Mouse (Mus musculus) heart, postnatal 4 days (tissue): Measurements from ENCODE around the gene Rab11fip4. TPM values are rescaled to one million over a fixed set of nuclear protein-coding genes. Genes with fewer than 3 reads are reported as not detected.
"Not testable (repeated sequence)": the region's sequence is repeated elsewhere in the genome, so short reads cannot be mapped to it uniquely, and the experiment has no call there.

Experiments used
- DNase-seq: peaks from one replicate; pipeline ENCODE4 v3.0.0; 2021
- total RNA-seq, 2 experiments: library from RNA; stranded (reverse); gene quantifications; 2 replicates each; pipeline ENCODE4 v1.2.3; 2021

The Rab11fip4 gene
- total RNA-seq, 2 experiments from 2014 or later = 0.07 to 0.14 TPM

- no peak for DNase-seq
Measured at GRCm38 (mm10) chr11:79680559-79680958, 89.5 kb downstream of the Rab11fip4 start.

- no peak for DNase-seq
Measured at GRCm38 (mm10) chr11:79681182-79681581, 90.2 kb downstream of the Rab11fip4 start.

GRCm38 (mm10) chr11:79681798-79682197 is 90.8 kb downstream of the Rab11fip4 start:
- no peak for DNase-seq

GRCm38 (mm10) chr11:79685109-79685508 is 94.1 kb downstream of the Rab11fip4 start:
- no peak for DNase-seq

- DNase-seq = peak; percentile 94
Measured at GRCm38 (mm10) chr11:79686501-79687121, 95.6 kb downstream of the Rab11fip4 start.

GRCm38 (mm10) chr11:79689916-79690315 is 98.9 kb downstream of the Rab11fip4 start:
- no peak for DNase-seq

GRCm38 (mm10) chr11:79691513-79691912 is 100.5 kb downstream of the Rab11fip4 start:
- DNase-seq = no peak

GRCm38 (mm10) chr11:79696390-79697307 is 105.6 kb downstream of the Rab11fip4 start:
- DNase-seq = no peak

- DNase-seq = no peak
Measured at GRCm38 (mm10) chr11:79698071-79698470, 107.1 kb downstream of the Rab11fip4 start.

GRCm38 (mm10) chr11:79698542-79698941 is 107.5 kb downstream of the Rab11fip4 start:
- DNase-seq = not testable (repeated sequence)

GRCm38 (mm10) chr11:79701466-79701865 is 110.5 kb downstream of the Rab11fip4 start:
- no peak for DNase-seq

GRCm38 (mm10) chr11:79702092-79702491 is 111.1 kb downstream of the Rab11fip4 start:
- DNase-seq = no peak

GRCm38 (mm10) chr11:79703452-79703851 is 112.4 kb downstream of the Rab11fip4 start:
- peak; percentile 50 for DNase-seq

GRCm38 (mm10) chr11:79703885-79704291 is 112.9 kb downstream of the Rab11fip4 start:
- DNase-seq = no peak

GRCm38 (mm10) chr11:79704318-79705150 is 113.5 kb downstream of the Rab11fip4 start:
- DNase-seq = peak; percentile 98

GRCm38 (mm10) chr11:79707084-79707483 is 116.1 kb downstream of the Rab11fip4 start:
- DNase-seq = no peak

GRCm38 (mm10) chr11:79710868-79711765 is 120.1 kb downstream of the Rab11fip4 start:
- DNase-seq = peak; percentile 93

- peak; percentile 40 for DNase-seq
Measured at GRCm38 (mm10) chr11:79711766-79712369, 120.9 kb downstream of the Rab11fip4 start.

- no peak for DNase-seq
Measured at GRCm38 (mm10) chr11:79713184-79713583, 122.2 kb downstream of the Rab11fip4 start.

GRCm38 (mm10) chr11:79713678-79714077 is 122.7 kb downstream of the Rab11fip4 start:
- no peak for DNase-seq
